Mouse (Mus musculus): Measurements from ENCODE around the gene Efna3.

Gene Efna3

DNA sequence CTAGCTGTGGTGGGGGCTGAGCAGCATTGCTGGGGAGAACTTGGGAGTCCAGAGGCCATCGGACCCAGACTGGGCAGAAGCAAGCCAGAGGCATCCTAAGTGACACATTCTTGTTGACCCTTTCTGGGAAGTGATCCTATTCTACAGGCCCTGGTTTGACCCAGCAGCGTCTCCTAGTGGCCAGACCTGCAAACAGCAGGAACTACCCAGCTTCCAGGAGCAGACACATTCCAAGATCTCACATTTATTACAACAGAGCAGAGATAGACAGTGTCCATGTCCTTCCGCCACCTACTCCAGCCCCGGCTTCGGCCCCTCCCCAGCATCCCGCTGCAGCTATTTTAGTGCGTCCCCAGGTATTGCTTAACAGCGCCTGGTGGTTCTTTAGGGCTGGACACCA lies 16.7 kb upstream of the Efna3 start:
- CTCF ChIA-PET: interaction anchor here (0.6 to 1.1 kb wide), 5 partner anchors 11 to 1499 kb away, joined by 3 to 5 read pairs (median 4); no protein-coding TSS in a partner anchor

DNA sequence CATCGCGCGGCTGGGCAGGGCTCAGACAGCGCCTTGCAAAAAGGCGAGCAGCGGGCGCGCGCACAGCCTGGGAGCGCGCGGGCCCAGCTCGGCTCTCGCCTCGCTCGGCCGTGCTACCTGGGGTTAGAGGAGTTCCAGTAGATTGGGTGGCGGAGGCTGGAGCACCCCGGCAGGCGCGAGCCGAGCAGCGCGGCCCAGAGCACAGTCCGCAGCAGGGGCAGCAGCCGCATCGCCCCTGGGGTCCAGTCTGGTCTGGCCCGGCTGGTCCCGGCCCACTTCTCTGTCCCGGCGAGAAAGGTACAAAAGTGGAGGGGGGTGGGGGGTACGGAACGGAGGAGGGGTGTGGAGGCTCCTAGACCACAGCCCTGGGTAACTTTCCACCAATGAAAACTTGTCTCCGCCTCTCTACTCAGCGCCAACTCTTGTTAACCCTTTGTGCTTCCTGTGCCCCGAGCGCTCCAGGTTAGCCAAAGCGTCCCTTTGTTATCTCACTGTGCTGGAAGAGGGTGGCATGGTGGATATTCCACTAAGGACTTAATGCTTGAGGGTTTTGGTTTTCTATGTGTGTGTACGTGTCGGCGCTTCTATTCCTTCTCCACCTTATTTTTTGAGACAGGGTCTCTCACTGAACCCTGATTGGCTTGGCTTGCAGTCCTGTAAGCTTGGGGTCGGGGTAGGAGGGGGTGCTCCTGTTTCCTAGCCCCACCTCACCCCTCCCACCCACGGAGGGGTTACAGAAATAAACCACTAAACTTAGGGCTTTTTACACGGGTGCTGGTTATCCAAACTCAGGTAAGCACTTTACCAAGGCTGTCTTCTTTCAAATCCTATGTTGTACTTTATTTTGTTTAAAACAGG lies 15.2 kb upstream of the Efna3 start, which contains the start of gene Efna4:
Gene Efna4, minus strand, starts transcription at position 308 of the 858 bp plus-strand sequence.
- CTCF ChIA-PET: interaction anchor here (0.5 to 0.6 kb wide), 2 partner anchors 79 to 140 kb away, joined by 3 to 4 read pairs; no protein-coding TSS in a partner anchor

DNA sequence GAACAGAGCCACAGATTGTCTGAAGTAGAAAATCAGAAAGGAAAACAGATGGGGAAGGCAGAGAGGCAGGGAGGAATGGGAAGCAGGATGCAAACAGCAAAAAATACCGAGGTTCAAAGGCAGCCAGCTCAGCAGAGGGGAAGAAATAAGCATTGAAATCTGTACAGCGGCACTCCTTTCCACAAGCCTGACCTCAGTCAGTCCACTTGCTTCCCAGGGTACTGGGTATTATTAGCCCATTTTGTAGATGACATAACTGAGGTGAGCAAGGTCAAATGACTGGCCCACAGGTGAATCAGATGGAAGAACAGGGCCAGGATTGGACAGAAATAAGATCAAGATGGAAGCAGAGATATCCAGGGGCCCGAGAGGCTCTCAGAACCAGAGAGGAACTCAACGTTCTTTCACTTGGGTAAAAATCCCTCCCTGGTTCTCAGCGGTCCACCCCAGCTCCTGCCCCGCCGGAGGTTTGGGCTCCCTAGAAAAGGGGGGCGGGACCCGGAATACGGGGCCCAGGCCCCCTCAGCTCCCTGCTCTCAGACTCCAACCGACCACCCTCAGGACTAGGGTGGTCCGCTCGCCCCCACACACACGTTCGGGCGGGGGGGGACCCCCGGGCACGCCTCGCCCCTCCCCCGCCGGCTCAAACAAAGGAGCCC lies 14.4 kb upstream of the Efna3 start:
- CTCF ChIA-PET: interaction anchor here (0.6 kb wide), 1 partner anchor 140 kb away, joined by 3 read pairs; no protein-coding TSS in a partner anchor

DNA sequence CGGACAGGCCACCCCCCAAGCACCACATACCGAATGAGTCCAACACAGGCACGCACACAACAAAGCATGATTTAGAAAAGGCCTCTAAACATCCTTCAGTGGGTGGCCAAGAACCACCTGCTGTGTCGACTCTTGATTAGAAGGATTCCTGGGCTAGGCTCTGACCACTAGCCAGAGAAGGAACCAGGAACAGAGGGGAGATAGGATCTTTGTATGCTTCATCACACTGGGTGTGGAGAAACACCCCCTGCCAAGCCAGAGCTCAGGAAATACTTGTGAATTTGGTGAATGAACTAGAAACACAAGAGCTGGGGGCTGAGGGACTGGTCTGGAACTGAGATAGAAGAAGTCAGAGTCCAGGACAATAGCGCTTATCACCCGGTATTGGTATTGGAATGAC lies 13.8 kb upstream of the Efna3 start:
- CTCF ChIA-PET: no interaction called here

DNA sequence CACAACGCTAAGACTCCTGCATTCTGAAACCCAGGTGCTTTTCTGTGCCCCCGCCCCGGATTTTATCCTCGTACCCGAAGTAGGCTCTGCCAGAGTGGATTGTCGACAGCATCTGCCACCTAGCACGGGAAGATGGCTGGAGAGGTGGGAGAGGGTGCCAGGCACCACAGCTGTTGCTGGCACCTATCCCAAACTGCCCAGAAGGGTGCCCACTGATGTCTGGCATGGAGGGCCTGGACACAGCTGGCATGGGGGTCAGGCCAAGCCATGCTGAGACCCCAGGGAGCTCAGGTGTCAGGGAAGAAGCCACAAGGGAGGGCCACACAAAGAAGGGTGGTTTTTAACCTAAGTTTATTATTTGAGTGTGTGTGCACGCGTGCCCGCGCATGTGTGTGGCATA lies 10.3 kb upstream of the Efna3 start:
- CTCF ChIA-PET: no interaction called here

DNA sequence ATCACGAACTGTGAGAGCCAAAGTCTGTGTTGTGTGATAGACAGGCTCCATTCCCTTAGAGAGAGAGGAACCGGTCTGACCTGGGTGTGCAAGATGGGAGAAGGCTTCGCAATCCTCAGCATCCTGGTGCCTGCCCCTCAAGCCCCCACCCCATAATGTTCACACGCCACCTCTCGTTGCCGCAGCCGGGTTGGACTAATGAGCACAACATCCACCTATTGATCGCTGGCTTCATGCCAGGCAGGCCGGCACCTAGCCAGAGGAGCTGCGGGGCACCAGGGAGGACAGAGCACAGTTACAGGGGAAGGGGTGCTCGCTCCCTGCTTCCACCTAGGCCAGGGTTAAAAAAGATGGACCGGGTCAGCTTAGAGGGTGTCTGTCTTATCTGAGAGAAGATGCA lies 9.7 kb upstream of the Efna3 start:
- CTCF ChIA-PET: no interaction called here

DNA sequence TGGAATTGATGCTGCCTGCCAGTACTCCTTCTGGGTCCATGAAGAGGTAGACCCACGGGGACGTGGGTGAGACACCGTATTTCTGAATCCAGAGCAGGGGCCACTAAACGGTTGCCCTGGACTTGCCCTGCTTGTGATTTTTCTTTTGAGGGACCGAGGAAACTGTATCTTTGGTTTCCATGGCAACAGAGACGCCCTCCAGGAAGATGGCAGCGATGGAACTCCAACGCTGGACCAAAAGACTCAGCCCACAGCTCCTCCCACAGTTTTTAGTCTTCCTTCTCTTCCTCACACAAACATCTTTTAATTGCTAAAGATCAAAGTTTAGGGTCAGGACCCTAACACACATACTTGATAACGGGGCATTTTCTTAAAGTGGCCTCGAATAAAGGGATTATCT lies 9.2 kb upstream of the Efna3 start:
- CTCF ChIA-PET: no interaction called here

DNA sequence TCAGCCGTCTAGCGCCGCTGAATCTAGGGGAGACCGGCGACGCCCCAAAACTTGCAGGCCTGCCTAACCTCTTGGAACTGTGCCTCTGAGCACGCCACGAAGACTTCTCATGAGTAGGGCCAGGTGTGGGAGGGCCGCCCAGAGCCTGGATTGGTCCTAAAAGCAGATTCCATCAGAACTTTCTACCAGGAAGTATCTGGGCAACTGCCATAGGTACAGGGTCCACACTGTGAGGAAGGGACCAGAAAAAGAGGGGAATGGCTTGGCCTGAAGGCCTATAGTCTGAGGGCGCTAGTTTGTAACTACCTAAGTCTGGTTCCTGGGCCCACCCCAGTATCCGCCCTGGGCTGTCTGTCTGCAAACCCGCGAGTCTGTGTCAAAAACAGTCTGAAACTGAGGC lies 8.8 kb upstream of the Efna3 start:
- CTCF ChIA-PET: no interaction called here

DNA sequence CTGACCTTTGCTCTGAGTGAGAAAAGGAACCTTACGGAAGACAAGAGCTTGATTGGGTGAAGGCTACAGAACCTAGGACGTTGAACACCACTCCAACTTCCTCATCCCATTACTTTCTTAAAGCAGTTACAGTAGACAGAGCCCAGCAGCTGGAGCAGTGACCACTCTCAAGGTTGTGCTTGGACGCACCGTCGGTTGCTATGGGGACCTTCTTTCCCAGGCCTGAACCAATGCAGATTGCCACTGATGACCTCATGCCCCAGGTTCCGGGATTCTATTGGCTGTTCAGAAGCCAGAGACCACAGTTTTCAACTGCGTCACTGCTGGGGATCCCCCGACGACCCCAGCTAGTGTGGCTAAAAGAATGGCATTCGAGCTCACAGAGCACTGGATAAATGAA lies 8.2 kb upstream of the Efna3 start:
- CTCF ChIA-PET: interaction anchor here (0.6 kb wide), 2 partner anchors 9 to 19 kb away, joined by 3 to 4 read pairs; no protein-coding TSS in a partner anchor

DNA sequence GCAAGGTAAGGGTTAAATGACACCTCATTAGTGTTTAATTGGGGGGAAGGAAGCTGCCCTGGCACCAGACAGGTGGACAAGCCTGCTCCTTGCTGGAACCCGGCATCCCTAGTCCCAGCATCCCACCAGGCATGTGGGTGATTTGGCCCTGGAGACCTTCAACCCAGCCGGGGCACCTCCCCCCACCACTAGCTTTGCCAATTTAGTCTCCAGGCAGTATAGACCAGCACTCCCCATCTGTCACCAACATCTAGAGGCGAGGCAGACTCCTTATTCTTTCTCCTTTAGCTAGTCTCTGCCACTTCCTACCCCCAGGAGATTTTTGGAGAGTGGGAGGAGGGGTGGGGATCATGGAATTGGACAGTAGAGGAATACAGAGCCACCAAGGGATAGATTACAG lies 7.6 kb upstream of the Efna3 start:
- CTCF ChIA-PET: interaction anchor here (0.5 kb wide), 1 partner anchor 400 kb away, joined by 3 read pairs; no protein-coding TSS in a partner anchor

DNA sequence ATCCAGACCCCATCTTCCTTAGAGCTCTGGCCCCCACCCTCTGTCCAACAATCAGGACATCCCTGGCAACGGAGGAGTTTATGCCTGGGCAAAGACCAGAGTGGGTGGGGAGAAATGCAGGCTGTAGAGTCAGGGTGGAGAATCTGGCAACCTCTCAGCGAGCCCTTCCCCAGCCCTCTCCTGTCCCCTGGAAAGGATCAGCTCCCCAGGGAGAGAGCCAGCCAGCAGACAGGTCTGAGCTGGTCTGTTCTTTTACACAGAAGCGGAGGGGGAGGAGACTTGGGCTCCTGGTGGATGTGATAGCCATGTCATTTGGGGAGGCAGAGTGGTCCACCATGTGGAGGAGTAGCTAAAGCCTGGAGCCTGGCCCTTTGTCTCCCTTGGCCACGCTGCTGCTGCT lies 5.9 kb upstream of the Efna3 start:
- CTCF ChIA-PET: no interaction called here

DNA sequence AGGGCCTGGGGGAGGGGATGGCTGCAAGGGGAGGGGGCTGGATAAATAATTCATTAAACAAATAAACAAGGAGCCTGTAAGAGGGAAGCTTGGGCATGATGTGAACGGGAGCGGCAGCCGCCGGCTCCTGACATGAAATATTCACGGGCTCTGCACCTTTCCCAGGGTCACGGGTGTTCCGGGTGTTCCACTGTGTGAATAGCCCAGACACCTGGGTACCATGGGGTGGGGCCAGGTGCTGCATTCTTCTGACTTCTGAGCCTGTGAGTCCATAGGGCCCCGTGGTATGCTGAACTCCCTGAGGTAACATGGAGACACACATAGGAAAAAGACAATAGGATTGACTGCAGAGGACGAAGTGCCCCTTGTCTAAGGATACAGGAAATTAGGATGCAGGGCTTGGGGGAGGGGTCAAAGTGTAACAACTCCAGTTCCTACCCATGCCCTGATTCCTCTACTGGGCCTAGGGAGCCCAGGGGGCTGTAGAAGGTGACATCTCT lies 4.7 kb upstream of the Efna3 start:
- CTCF ChIA-PET: interaction anchor here (0.6 kb wide), 1 partner anchor 12 kb away, joined by 4 read pairs; no protein-coding TSS in a partner anchor

DNA sequence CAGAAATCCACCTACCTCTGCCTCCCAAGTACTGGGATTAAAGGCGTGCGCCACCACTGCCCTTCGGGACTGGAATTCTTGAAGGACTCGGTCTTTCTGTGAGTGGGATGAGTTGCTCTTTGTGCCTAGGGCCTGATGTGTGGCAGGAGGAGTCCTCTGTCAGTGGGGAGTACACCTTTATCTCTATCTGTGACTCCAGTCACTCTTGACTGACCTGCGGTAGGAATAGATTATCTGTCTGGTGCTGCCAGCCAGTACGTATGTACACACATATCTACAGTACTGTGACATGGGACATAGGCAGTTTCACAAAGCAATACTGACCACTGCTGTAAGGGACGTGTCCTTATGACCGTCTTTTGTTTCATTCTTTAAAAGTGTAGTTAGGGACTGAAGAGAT lies 3.1 kb upstream of the Efna3 start:
- CTCF ChIA-PET: no interaction called here

DNA sequence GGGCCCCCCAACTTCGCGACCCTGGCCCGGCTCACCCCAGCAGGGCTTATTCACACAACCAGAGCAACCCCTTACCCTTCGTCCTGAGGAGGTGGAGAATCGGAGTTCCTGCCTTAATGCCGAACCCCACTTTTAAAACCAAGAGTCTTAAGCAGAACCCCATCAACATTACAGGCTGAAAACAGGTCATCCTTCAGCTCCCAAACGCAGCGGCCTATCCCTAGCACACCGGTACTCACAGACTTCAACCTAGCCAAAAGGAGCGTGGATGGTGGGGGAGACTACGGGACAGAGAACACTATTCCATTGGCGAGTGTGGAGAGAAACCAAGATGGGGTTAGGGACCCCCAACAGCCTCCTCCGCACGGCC lies 649 bp downstream of the Efna3 start:
- CTCF ChIA-PET: interaction anchor here (0.6 to 0.7 kb wide), 2 partner anchors 9 to 200 kb away, joined by 4 read pairs; no protein-coding TSS in a partner anchor

DNA sequence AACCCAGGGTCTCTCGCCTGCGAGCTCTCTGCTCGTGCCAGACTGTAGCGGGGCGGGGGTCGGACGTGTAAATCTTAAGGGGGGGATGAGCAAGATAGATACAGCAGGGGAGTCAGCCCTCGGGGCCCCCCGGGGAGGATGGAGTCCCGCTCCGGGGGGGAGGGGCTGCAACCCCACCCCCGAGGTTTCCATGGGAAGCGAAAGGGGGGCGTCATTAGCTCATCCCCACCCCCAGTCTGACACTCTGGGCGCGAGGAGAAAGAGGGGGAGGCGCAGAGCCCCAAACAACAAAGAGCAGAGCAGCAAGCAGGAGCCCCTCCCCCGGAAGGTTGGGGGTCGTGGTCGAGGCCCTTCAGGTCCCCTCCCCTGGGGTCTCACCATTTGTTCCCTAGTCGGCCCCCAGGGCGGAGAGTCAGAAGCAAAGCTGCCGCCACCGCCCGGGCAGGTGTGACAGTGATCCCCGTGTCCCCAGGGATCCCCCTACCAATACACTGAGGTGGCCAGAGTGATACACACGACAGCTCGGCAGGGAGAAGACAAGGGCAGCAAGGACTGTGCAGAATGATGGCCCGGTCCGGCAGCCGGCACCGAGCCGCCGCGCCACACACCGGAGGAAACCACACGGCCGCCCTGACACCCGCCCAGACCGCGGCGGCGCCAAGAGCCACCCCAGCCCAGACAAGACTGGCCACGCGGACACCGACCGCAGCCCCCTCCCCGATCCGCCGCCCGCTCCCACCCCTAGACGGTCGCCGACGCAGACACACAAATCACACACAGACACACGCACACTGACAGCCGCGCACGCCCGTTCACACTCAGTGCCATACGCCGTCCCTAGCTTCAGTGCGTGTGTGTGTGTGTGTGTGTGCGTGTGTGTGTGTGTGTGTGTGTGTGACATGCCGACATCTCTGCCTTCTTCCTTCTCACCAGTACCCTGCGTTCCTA lies 1.3 kb downstream of the Efna3 start:
- CTCF ChIA-PET: interaction anchor here (0.6 to 0.7 kb wide), 4 partner anchors 10 to 1404 kb away, joined by 3 to 5 read pairs (median 4); no protein-coding TSS in a partner anchor

DNA sequence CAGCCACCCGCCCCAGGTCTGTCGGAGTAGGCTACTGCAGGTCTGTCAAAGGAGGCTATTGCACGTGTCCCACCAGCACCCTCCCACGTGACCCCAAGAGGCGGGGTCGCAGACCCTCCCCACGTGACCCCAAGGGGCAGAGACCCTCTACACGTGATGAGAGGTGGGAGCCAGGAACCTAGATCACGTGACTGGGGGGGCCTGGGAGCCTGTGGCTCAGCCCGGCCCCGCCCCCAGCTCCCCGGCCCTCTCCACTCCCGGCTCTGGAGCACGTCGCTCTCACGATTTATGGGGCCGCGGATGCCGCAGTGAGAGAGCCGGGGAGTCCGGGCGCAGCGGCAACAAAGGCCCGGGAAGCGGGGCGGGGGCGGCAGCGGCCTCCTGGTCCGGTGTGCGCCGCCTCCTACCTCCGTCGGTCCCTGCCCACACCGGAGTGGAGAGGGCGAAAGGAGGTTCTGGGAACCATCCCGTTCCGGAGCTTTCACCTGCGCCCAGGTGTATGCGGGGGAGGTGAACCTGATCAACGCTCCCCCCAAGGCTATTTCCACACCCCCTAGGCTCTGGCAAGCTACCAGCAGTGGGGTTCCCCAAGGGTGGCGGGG lies 2.1 kb downstream of the Efna3 start:
- CTCF ChIA-PET: interaction anchor here (0.6 to 0.7 kb wide), 3 partner anchors 22 to 1403 kb away, joined by 3 to 5 read pairs (median 3); no protein-coding TSS in a partner anchor

DNA sequence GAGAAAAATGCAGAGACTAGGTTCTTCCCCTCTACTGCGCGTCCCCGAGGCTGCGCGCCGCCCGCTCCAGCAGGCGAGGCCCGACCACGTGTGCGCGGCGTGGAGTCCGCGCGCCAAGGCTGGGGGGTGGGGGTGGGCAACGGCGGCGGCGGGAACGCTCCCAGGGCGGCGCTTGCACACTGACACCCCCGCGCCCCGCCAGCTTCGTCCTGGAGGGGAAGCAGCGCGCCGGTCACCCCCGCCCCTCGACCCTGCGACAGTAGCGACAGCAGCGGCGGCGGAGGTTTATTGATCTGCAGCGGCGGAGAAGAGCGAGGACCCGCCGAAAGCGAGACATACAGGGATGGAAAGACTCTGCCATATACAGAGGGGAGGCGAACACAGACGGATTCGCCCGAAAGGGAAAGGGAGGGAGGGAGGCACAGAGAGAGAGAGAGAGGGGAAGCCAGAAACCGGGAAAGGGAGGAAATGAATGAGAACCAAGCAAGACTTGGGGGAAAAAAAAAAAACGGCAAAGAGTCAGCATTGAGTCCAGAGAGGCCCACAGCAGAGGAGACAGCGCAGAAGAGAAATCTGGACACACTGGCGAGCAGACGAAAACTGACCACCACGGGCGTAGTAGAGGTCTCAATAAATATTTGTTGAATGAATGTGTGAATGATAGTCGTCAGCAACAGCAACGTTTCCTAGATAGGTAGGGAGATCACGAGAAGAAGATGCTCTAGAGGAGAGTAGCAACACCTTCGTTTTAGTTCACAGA lies 3.0 kb downstream of the Efna3 start:
- CTCF ChIA-PET: no interaction called here

DNA sequence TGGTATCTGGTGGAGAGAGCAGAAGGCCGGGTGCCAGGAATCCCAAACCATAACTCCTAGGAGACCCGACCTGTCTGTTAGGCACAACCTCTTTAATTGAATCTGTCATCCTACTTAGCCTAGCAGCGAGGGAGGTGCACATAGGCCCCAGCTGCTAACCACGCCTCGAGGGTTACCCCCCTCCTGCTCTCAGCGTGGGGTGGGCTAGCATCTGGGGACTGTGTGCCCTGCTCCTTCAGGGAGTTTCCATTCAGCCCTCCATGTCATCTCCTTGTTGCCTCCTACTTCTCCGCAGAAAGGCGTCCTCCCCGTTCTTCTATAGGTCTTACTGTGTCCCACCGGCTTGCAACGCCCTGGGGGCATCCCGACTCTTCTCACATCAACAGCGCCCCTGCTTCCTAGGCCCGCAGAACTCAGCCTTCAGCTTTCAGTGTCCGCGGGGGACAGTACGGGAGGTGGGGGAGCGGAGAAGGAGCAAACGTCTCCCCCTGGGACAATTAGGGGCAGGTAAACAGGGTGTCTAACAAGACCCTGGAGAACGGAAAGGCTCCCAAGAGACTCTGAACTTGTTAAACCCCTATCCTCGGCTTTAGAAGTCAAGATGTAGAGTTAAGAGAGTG lies 3.7 kb downstream of the Efna3 start:
- CTCF ChIA-PET: interaction anchor here (0.6 kb wide), 3 partner anchors 49 to 823 kb away, joined by 3 to 7 read pairs (median 6); partner anchors contain the start of gene Slc50a1

DNA sequence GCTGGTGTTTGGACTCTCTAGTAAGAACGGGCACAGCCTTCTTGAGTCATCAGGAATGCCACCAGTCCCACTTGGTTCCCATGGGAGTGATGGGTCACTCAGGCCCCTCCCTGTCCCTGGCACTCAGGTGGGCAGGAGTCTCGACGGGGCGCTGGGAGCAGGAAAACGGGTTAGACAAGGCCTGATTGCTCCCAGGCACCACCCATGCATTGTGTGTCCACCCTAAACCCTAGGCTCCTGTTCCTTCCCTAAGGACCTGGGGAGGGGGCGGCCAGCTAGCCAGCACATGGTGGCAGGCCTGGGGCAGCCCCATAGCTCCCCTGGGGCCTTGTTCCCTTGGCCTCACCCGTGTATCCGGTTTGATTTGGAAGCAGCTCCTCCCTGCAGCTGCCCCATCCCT lies 4.4 kb downstream of the Efna3 start:
- CTCF ChIA-PET: interaction anchor here (0.6 kb wide), 1 partner anchor 175 kb away, joined by 6 read pairs; no protein-coding TSS in a partner anchor

Data from spleen, embryonic (tissue).